Mouse (Mus musculus): ENCODE measurements around the gene Rpp25. TPM values are rescaled to one million over a fixed set of nuclear protein-coding genes. Genes with fewer than 3 reads are reported as not detected.

Rpp25 gene
- polyA plus RNA-seq, 1 experiment from 2014 or later: 15.2 TPM

DNA sequence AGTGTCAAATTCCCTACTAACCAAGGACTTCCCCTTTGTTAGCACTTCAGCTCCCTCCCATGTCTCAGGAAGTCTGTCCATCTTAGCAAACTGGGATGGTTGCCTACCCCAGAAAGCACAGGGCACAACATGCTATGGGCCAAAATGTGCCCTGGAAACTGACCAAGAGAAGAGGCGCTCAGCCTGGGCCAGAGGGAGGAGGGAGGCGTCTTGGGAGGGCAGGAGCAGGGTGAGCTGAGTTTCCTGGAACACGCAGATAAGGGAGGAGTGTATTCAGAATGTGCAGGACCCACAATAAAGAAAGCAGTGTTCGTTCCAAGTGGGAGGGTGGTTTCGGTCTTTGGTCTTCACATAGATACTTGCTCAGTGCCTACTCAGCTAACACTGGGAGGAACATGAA is 43.5 kb downstream of the Rpp25 start:
- Histone ChIP-seq H3K27me3 (ENCODE audit: control insufficient read depth, insufficient read depth, low read length) (no peaks in the 10 kb centered on the region), H3K4me3 (ENCODE audit: control insufficient read depth in 1 of 2, insufficient read depth in 1 of 2, low read depth in 1 of 2, low read length in 2 of 2) (no peak overlapping the region), H3K4me1 (ENCODE audit: control insufficient read depth in 2 of 2, insufficient read depth in 2 of 2, low read length in 2 of 2) (peaks cover 17 to 36% of the 10 kb centered on the region in 2 experiments), H3K9ac (ENCODE audit: low read length) (no peak overlapping the region), H3K36me3 (ENCODE audit: control insufficient read depth, insufficient read depth, low read length) (peaks cover 77% of the 10 kb centered on the region), H3K27ac (replicated peaks in 1 of 2; ENCODE audit: control insufficient read depth in 1 of 2, insufficient read depth in 1 of 2, low read depth in 2 of 2, low read length in 2 of 2) (no peak overlapping the region), H3K9me3 (ENCODE audit: control insufficient read depth, low read length) (no peaks in the 10 kb centered on the region), H3K4me2 (ENCODE audit: low read length) (no peak overlapping the region)
- WGBS: 51% methylated on average over 5 of the region's 5 CpGs
- ATAC-seq (ENCODE audit: insufficient number of reproducible peaks, insufficient read depth, low FRiP score, low read depth): no peak

DNA sequence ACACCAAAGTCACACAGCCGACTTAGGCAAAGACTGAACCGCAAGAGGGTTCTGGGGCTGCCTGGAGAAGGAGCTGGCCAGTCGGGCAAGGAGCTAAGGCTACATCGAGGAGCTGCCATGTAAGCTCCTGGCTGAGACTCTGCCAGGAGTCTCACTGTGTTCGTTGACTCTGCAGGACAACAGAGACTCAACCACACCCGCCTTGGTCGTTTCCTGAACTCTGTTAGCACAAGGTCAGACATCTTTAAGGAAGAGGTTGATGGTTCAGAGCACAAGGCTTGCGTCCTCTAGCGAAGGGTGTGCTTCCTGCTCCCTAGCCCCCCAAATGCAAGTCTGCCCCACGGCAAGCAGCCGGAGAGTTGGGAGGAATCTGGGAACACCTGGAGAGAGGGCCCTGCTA is 44.0 kb downstream of the Rpp25 start:
- ATAC-seq (ENCODE audit: insufficient number of reproducible peaks, insufficient read depth, low FRiP score, low read depth): no peak
- Histone ChIP-seq H3K4me1 (ENCODE audit: control insufficient read depth in 2 of 2, insufficient read depth in 2 of 2, low read length in 2 of 2) (peaks cover 17 to 36% of the 10 kb centered on the region in 2 experiments), H3K27ac (replicated peaks in 1 of 2; ENCODE audit: control insufficient read depth in 1 of 2, insufficient read depth in 1 of 2, low read depth in 2 of 2, low read length in 2 of 2) (no peak overlapping the region), H3K4me3 (ENCODE audit: control insufficient read depth in 1 of 2, insufficient read depth in 1 of 2, low read depth in 1 of 2, low read length in 2 of 2) (no peak overlapping the region), H3K36me3 (ENCODE audit: control insufficient read depth, insufficient read depth, low read length) (peaks cover 71% of the 10 kb centered on the region), H3K9ac (ENCODE audit: low read length) (no peak overlapping the region), H3K9me3 (ENCODE audit: control insufficient read depth, low read length) (no peaks in the 10 kb centered on the region), H3K27me3 (ENCODE audit: control insufficient read depth, insufficient read depth, low read length) (no peaks in the 10 kb centered on the region), H3K4me2 (ENCODE audit: low read length) (no peak overlapping the region)
- 86% methylated on average over 11 of the region's 11 CpGs for WGBS

DNA sequence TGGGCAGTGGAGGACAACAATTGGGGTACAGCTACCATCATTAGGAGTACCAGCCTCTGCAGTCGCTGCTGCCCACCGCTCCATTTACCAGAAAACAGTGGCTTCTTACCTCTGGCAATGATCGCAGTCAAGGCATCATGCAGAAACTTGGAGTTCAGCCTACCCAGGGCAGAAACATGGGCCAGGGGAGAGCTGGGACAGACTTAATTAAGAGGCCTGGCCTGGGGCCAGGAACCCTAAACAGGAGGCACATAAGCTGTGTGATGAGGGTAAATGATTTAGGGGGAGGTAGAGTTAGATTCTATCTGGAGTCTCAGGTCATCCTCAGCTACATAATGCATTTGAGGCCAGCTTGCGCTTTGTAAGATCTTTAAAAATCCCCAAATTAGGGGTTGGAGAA is 45.4 kb downstream of the Rpp25 start:
- Histone ChIP-seq H3K36me3 (ENCODE audit: control insufficient read depth, insufficient read depth, low read length) (peaks cover 58% of the 10 kb centered on the region), H3K9ac (ENCODE audit: low read length) (peak overlapping the region; percentile 8; the same call in 1 of the 2 replicates), H3K9me3 (ENCODE audit: control insufficient read depth, low read length) (no peaks in the 10 kb centered on the region), H3K4me1 (ENCODE audit: control insufficient read depth in 2 of 2, insufficient read depth in 2 of 2, low read length in 2 of 2) (peaks cover 17 to 36% of the 10 kb centered on the region in 2 experiments), H3K27ac (replicated peaks in 1 of 2; ENCODE audit: control insufficient read depth in 1 of 2, insufficient read depth in 1 of 2, low read depth in 2 of 2, low read length in 2 of 2) (peak overlapping the region in 1 of 2 experiments; percentile 89; a peak in 1 of 4 replicates), H3K27me3 (ENCODE audit: control insufficient read depth, insufficient read depth, low read length) (no peaks in the 10 kb centered on the region), H3K4me2 (ENCODE audit: low read length) (no peak overlapping the region), H3K4me3 (ENCODE audit: control insufficient read depth in 1 of 2, insufficient read depth in 1 of 2, low read depth in 1 of 2, low read length in 2 of 2) (no peak overlapping the region)
- ATAC-seq (ENCODE audit: insufficient number of reproducible peaks, insufficient read depth, low FRiP score, low read depth): no peak
- WGBS: 82% methylated on average over 4 of the region's 4 CpGs

DNA sequence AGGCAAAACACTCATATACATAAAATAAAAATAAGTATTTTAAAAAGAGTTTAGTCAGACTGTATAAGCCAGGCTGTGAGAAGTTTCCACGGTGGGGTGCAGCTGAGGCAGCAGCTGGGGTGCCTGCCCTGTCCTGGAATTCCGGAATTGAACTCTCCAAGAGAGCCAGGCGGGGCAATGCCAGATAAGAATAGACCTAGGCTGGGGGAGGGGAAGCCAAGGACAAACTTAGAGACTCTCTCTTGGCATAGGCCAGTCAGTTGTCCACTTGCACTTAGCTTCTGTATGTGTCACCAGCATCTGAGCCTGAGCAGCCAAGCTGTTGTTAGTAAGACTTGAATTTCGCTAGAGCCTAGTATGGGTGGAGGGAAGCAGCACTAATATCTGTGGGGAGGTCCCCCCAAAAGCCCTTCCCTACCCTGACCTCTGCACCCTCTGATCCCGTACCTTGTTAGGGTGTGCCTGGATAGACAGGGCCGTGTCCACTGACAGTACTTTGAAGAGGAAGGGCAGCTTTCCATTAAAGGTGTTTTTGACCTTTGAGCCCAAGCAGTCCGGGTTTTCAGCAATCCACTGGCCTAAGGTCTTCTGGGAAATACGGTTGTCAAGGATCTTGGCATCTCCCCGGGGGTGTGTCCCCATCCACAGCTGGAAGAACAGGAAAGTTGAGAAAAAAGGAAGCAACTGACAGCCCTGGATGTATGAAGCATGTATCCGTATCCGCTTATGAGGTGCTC is 46.5 kb downstream of the Rpp25 start:
- ATAC-seq (ENCODE audit: insufficient number of reproducible peaks, insufficient read depth, low FRiP score, low read depth): peak; percentile 60
- H3K9ac ChIP-seq (ENCODE audit: low read length): peak overlapping the region; percentile 45; the same call in 1 of the 2 replicates
- H3K27me3 ChIP-seq (ENCODE audit: control insufficient read depth, insufficient read depth, low read length): no peaks in the 10 kb centered on the region
- 48% methylated on average over 11 of the region's 11 CpGs for WGBS
- H3K36me3 ChIP-seq (ENCODE audit: control insufficient read depth, insufficient read depth, low read length): peaks cover 47% of the 10 kb centered on the region
- H3K4me1 ChIP-seq (ENCODE audit: control insufficient read depth in 2 of 2, insufficient read depth in 2 of 2, low read length in 2 of 2): peaks cover 17 to 36% of the 10 kb centered on the region in 2 experiments
- H3K27ac ChIP-seq (replicated peaks in 1 of 2; ENCODE audit: control insufficient read depth in 1 of 2, insufficient read depth in 1 of 2, low read depth in 2 of 2, low read length in 2 of 2): peak overlapping the region; percentile 87 to 89
- H3K9me3 ChIP-seq (ENCODE audit: control insufficient read depth, low read length): no peaks in the 10 kb centered on the region
- H3K4me2 ChIP-seq (ENCODE audit: low read length): peak overlapping the region; percentile 47
- H3K4me3 ChIP-seq (ENCODE audit: control insufficient read depth in 1 of 2, insufficient read depth in 1 of 2, low read depth in 1 of 2, low read length in 2 of 2): no peak overlapping the region

DNA sequence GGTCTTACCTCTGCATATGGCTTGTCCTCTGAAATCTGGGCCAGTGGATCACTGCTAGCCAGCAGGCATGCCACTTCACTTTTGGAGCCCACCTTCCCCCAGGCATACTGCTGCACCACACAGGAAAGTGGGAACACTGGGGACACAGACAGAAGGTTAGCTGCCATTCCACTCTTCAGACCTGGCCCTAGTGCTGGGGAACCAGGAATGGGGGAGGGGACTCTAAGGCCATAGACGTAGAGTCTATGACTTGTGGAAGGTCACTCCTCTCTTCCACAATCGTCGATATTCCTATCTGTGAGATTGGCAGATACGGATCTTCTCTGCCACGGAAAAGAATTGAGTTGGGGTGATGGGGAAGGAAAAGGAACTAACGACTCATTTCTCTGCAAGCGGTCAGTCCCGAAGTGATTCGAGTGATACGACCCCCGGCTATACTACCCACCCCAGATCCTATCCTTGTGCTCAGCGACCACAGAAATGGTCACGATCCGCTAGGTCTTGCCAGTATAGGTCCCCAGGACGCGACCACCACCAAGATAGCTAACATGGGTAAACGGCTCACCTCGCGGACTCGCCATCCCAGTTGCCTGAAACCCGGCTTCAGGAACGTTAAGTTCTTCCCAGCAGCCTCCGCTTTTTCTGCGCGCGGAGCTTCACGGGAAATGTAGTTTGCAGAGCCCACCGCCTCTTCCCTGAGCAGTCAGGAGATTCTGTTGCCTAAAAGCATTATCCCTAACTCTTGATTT is 48.5 kb downstream of the Rpp25 start, which contains the start of gene Mpi:
Mpi (minus strand) TSS at position 625 of the 749 bp plus-strand sequence.
- Histone ChIP-seq H3K9ac (ENCODE audit: low read length) (peak within 1 kb of the TSS; percentile 83), H3K9me3 (ENCODE audit: control insufficient read depth, low read length) (no peaks in the 10 kb centered on the region), H3K27me3 (ENCODE audit: control insufficient read depth, insufficient read depth, low read length) (no peaks in the 10 kb centered on the region), H3K4me1 (ENCODE audit: control insufficient read depth in 2 of 2, insufficient read depth in 2 of 2, low read length in 2 of 2) (peaks cover 17 to 36% of the 10 kb centered on the region in 2 experiments), H3K27ac (replicated peaks in 1 of 2; ENCODE audit: control insufficient read depth in 1 of 2, insufficient read depth in 1 of 2, low read depth in 2 of 2, low read length in 2 of 2) (peak within 1 kb of the TSS in 1 of 2 experiments; percentile 24; a peak in 2 of 4 replicates), H3K36me3 (ENCODE audit: control insufficient read depth, insufficient read depth, low read length) (peaks cover 27% of the 10 kb centered on the region), H3K4me3 (ENCODE audit: control insufficient read depth in 1 of 2, insufficient read depth in 1 of 2, low read depth in 1 of 2, low read length in 2 of 2) (peak within 1 kb of the TSS; percentile 65 to 75), H3K4me2 (ENCODE audit: low read length) (peak within 1 kb of the TSS; percentile 73)
- under 1% methylated on average over 28 of the region's 28 CpGs for WGBS
- ATAC-seq (ENCODE audit: insufficient number of reproducible peaks, insufficient read depth, low FRiP score, low read depth): no peak

DNA sequence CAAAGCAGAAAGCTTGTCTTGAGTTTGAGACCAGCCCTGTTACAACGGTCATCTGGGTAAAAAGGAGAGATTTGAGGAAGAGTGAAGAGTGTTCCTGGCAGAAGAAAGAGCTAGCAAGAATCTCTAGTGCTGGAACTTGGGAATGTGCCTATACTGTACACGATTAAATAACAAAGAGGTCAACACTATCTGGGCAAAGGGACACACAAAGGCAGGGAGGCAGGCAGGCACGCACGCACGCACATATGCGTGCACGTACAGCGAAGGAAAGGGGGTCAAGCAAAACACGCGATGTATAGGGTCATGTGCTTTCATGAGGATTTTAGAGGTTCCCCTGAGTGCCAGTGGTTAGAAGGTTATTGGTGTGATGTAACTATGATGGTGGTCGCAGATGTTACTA is 49.3 kb downstream of the Rpp25 start:
- 68% methylated on average over 11 of the region's 11 CpGs for whole genome bisulfite sequencing
- Histone ChIP-seq H3K27ac (replicated peaks in 1 of 2; ENCODE audit: control insufficient read depth in 1 of 2, insufficient read depth in 1 of 2, low read depth in 2 of 2, low read length in 2 of 2) (no peak overlapping the region), H3K9me3 (ENCODE audit: control insufficient read depth, low read length) (no peaks in the 10 kb centered on the region), H3K4me2 (ENCODE audit: low read length) (peak overlapping the region; percentile 16; the same call in 1 of the 2 replicates), H3K4me3 (ENCODE audit: control insufficient read depth in 1 of 2, insufficient read depth in 1 of 2, low read depth in 1 of 2, low read length in 2 of 2) (no peak overlapping the region), H3K4me1 (ENCODE audit: control insufficient read depth in 2 of 2, insufficient read depth in 2 of 2, low read length in 2 of 2) (peaks cover 17 to 29% of the 10 kb centered on the region in 2 experiments), H3K27me3 (ENCODE audit: control insufficient read depth, insufficient read depth, low read length) (no peaks in the 10 kb centered on the region), H3K9ac (ENCODE audit: low read length) (no peak overlapping the region), H3K36me3 (ENCODE audit: control insufficient read depth, insufficient read depth, low read length) (peaks cover 19% of the 10 kb centered on the region)
- ATAC-seq (ENCODE audit: insufficient number of reproducible peaks, insufficient read depth, low FRiP score, low read depth): no peak

DNA sequence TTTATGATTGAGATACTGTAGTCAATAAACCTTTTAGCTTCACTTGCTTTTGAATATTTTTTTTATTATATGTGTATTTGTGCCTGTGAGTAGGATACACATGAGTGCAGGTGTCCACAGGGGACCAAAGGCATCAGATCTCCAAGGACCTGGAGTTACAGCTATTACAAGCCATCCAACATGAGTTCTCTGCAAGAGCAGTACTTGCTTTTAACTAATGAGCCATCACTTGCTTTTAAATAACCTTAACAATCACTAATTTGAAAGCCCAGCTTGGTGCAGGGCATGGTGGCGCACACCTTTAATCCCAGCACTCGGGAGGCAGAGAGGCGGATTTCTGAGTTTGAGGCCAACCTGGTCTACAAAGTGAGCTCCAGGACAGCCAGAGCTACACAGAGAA is 50.9 kb downstream of the Rpp25 start:
- no peak overlapping the region for H3K9ac ChIP-seq (ENCODE audit: low read length)
- no peaks in the 10 kb centered on the region for H3K27me3 ChIP-seq (ENCODE audit: control insufficient read depth, insufficient read depth, low read length)
- H3K9me3 ChIP-seq (ENCODE audit: control insufficient read depth, low read length): no peaks in the 10 kb centered on the region
- peaks cover 12 to 17% of the 10 kb centered on the region in 2 experiments for H3K4me1 ChIP-seq (ENCODE audit: control insufficient read depth in 2 of 2, insufficient read depth in 2 of 2, low read length in 2 of 2)
- no peak for ATAC-seq (ENCODE audit: insufficient number of reproducible peaks, insufficient read depth, low FRiP score, low read depth)
- H3K36me3 ChIP-seq (ENCODE audit: control insufficient read depth, insufficient read depth, low read length): 0 out of 2 replicates have a peak, but pooled peaks cover 4% of the 10 kb centered on the region
- WGBS: 58% methylated on average over 3 of the region's 3 CpGs
- H3K4me2 ChIP-seq (ENCODE audit: low read length): no peak overlapping the region
- no peak overlapping the region for H3K27ac ChIP-seq (replicated peaks in 1 of 2; ENCODE audit: control insufficient read depth in 1 of 2, insufficient read depth in 1 of 2, low read depth in 2 of 2, low read length in 2 of 2)
- H3K4me3 ChIP-seq (ENCODE audit: control insufficient read depth in 1 of 2, insufficient read depth in 1 of 2, low read depth in 1 of 2, low read length in 2 of 2): no peak overlapping the region
